Mouse (Mus musculus): Measurements from ENCODE around the gene Lce1f. TPM values are rescaled to one million over a fixed set of nuclear protein-coding genes. Genes with fewer than 3 reads are reported as not detected.
"Not testable (repeated sequence)": the region's sequence is repeated elsewhere in the genome, so short reads cannot be mapped to it uniquely, and the experiment has no call there.

Gene Lce1f
- total and polyA plus RNA-seq, 2 experiments from 2014 or later: not detected

GRCm38 (mm10) chr3:92715122-92715521, 5.0 kb downstream of the Lce1f start:
- Histone ChIP-seq H3K9ac (replicated peaks; ENCODE audit: low read depth, low read length) (no peak overlapping the region), H3K36me3 (replicated peaks; ENCODE audit: control insufficient read depth, insufficient read depth, low read length) (no peaks in the 10 kb centered on the region), H3K4me2 (ENCODE audit: low read depth, low read length) (no peak overlapping the region), H3K27ac (ENCODE audit: low read depth) (no peak overlapping the region), H3K4me1 (ENCODE audit: control insufficient read depth, insufficient read depth) (no peaks in the 10 kb centered on the region), H3K4me3 (ENCODE audit: low read depth, low read length) (no peak overlapping the region), H3K27me3 (ENCODE audit: control insufficient read depth, insufficient read depth, low read length) (no peaks in the 10 kb centered on the region), H3K9me3 (replicated peaks; ENCODE audit: control insufficient read depth, low read length) (no peaks in the 10 kb centered on the region)
- peak; percentile 26; the same call in 1 of the 2 replicates for TF ChIP-seq CTCF (IDR thresholded peaks at IDR 0.05; ENCODE audit: low read depth)
- no peak for TF ChIP-seq EP300 (IDR thresholded peaks at IDR 0.05; ENCODE audit: low read depth)
- DNase-seq (ENCODE audit: low spot score) (no peak), ATAC-seq (ENCODE audit: insufficient read depth, low read depth) (no peak)

- no peaks in the 10 kb centered on the region for H3K27me3 ChIP-seq (ENCODE audit: control insufficient read depth, insufficient read depth, low read length)
- DNase-seq (ENCODE audit: low spot score) (no peak), ATAC-seq (ENCODE audit: insufficient read depth, low read depth) (no peak)
- no peak within 1 kb of the TSS for H3K4me3 ChIP-seq (ENCODE audit: low read depth, low read length)
- H3K9ac ChIP-seq (replicated peaks; ENCODE audit: low read depth, low read length): no peak within 1 kb of the TSS
- no peaks in the 10 kb centered on the region for H3K9me3 ChIP-seq (replicated peaks; ENCODE audit: control insufficient read depth, low read length)
- H3K36me3 ChIP-seq (replicated peaks; ENCODE audit: control insufficient read depth, insufficient read depth, low read length): no peaks in the 10 kb centered on the region
- TF ChIP-seq CTCF (IDR thresholded peaks at IDR 0.05; ENCODE audit: low read depth): no peak
- no peak for TF ChIP-seq EP300 (IDR thresholded peaks at IDR 0.05; ENCODE audit: low read depth)
- 75% methylated on average over 2 of the region's 2 CpGs for WGBS
- no peaks in the 10 kb centered on the region for H3K4me1 ChIP-seq (ENCODE audit: control insufficient read depth, insufficient read depth)
- no peak within 1 kb of the TSS for H3K27ac ChIP-seq (ENCODE audit: low read depth)
- H3K4me2 ChIP-seq (ENCODE audit: low read depth, low read length): no peak within 1 kb of the TSS
These were observed 11.2 kb downstream of the Lce1f start, which contains the start of gene Lce1e for GRCm38 (mm10) chr3:92708974-92709373. Gene Lce1e (minus strand): TSS chr3:92709074.

DNA sequence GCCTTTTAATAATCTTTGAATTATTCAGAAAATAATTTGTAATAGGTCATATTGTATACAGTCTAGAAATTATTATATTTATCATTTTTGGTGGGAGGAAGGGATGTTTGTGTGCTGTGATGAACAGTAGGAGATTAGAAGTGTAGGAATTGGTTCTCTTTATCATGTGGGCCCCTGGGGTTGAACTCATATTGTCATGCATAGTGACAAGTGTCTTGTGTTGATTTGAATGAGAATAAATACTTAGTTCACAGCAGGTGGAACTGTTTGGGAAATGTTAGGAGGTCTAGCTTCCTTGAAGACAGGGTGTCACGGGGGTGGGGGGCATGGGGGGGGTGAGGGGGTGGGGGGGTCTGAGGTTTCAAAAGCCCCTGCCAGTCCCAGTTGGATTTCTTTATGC, 25.5 kb downstream of the Lce1f start:
- TF ChIP-seq EP300 (IDR thresholded peaks at IDR 0.05; ENCODE audit: low read depth) (no peak), CTCF (IDR thresholded peaks at IDR 0.05; ENCODE audit: low read depth) (no peak)
- H3K4me2 ChIP-seq (ENCODE audit: low read depth, low read length): no peak overlapping the region
- DNase-seq (ENCODE audit: low spot score): no peak
- no peaks in the 10 kb centered on the region for H3K36me3 ChIP-seq (replicated peaks; ENCODE audit: control insufficient read depth, insufficient read depth, low read length)
- no peak overlapping the region for H3K27ac ChIP-seq (ENCODE audit: low read depth)
- H3K4me1 ChIP-seq (ENCODE audit: control insufficient read depth, insufficient read depth): no peaks in the 10 kb centered on the region
- no peaks in the 10 kb centered on the region for H3K27me3 ChIP-seq (ENCODE audit: control insufficient read depth, insufficient read depth, low read length)
- no peak overlapping the region for H3K9ac ChIP-seq (replicated peaks; ENCODE audit: low read depth, low read length)
- H3K9me3 ChIP-seq (replicated peaks; ENCODE audit: control insufficient read depth, low read length): no peaks in the 10 kb centered on the region
- WGBS: 13% methylated on average over 1 of the region's 1 CpGs
- no peak overlapping the region for H3K4me3 ChIP-seq (ENCODE audit: low read depth, low read length)
- ATAC-seq (ENCODE audit: insufficient read depth, low read depth): no peak

DNA sequence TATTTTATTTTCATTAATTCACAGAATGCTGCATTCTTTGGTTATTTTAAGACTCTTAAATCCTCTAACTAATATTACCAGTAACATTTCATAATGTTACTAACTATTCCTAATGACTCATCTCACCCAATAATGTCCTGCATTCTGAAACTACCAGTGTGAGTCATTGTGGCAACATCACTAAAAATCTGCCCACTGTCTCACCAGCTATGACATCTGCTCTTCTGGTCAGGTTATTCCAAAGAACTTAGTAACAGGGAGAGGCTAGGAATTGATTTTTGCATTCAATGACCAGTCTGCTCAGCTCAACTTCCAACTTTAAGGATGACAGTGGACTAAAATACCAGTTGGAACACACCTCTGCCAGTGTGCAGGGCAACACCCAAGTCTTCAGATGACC, 28.5 kb downstream of the Lce1f start:
- H3K27ac ChIP-seq (ENCODE audit: low read depth): no peak overlapping the region
- ATAC-seq (ENCODE audit: insufficient read depth, low read depth) (no peak), DNase-seq (ENCODE audit: low spot score) (no peak)
- no peak overlapping the region for H3K4me2 ChIP-seq (ENCODE audit: low read depth, low read length)
- no peak overlapping the region for H3K9ac ChIP-seq (replicated peaks; ENCODE audit: low read depth, low read length)
- TF ChIP-seq CTCF (IDR thresholded peaks at IDR 0.05; ENCODE audit: low read depth) (no peak), EP300 (IDR thresholded peaks at IDR 0.05; ENCODE audit: low read depth) (no peak)
- no peaks in the 10 kb centered on the region for H3K9me3 ChIP-seq (replicated peaks; ENCODE audit: control insufficient read depth, low read length)
- no peak overlapping the region for H3K4me3 ChIP-seq (ENCODE audit: low read depth, low read length)
- H3K27me3 ChIP-seq (ENCODE audit: control insufficient read depth, insufficient read depth, low read length): no peaks in the 10 kb centered on the region
- no peaks in the 10 kb centered on the region for H3K36me3 ChIP-seq (replicated peaks; ENCODE audit: control insufficient read depth, insufficient read depth, low read length)
- no peaks in the 10 kb centered on the region for H3K4me1 ChIP-seq (ENCODE audit: control insufficient read depth, insufficient read depth)

DNA sequence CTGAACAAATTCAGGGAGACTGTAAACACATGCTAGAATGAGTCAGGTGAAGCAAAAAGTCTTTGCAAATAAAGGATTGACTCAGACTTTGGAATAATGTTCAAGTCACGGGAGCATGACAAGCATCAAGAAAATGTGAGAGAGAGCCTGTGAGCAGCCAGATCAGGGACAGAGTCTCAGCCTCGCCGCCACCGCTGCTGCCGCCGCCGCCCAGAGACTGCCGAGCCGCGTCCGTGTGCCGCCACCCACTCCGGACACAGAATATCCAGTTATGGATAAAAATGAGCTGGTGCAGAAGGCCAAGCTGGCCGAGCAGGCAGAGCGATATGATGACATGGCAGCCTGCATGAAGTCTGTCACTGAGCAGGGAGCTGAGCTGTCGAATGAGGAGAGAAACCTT, 31.0 kb downstream of the Lce1f start:
- not testable (repeated sequence) for H3K9ac ChIP-seq (replicated peaks; ENCODE audit: low read depth, low read length); DNase-seq (ENCODE audit: low spot score); H3K4me2 ChIP-seq (ENCODE audit: low read depth, low read length); H3K36me3 ChIP-seq (replicated peaks; ENCODE audit: control insufficient read depth, insufficient read depth, low read length); H3K4me3 ChIP-seq (ENCODE audit: low read depth, low read length); H3K9me3 ChIP-seq (replicated peaks; ENCODE audit: control insufficient read depth, low read length); H3K27me3 ChIP-seq (ENCODE audit: control insufficient read depth, insufficient read depth, low read length); H3K27ac ChIP-seq (ENCODE audit: low read depth); ATAC-seq (ENCODE audit: insufficient read depth, low read depth); H3K4me1 ChIP-seq (ENCODE audit: control insufficient read depth, insufficient read depth)
- WGBS: 55% methylated on average over 16 of the region's 16 CpGs

- TF ChIP-seq CTCF (IDR thresholded peaks at IDR 0.05; ENCODE audit: low read depth) (no peak), EP300 (IDR thresholded peaks at IDR 0.05; ENCODE audit: low read depth) (no peak)
- H3K4me2 ChIP-seq (ENCODE audit: low read depth, low read length): no peak within 1 kb of the TSS
- H3K9ac ChIP-seq (replicated peaks; ENCODE audit: low read depth, low read length): no peak within 1 kb of the TSS
- 51% methylated on average over 2 of the region's 2 CpGs for WGBS
- H3K9me3 ChIP-seq (replicated peaks; ENCODE audit: control insufficient read depth, low read length): no peaks in the 10 kb centered on the region
- no peak for DNase-seq (ENCODE audit: low spot score)
- H3K27me3 ChIP-seq (ENCODE audit: control insufficient read depth, insufficient read depth, low read length): no peaks in the 10 kb centered on the region
- no peaks in the 10 kb centered on the region for H3K36me3 ChIP-seq (replicated peaks; ENCODE audit: control insufficient read depth, insufficient read depth, low read length)
- no peak for ATAC-seq (ENCODE audit: insufficient read depth, low read depth)
- H3K4me1 ChIP-seq (ENCODE audit: control insufficient read depth, insufficient read depth): no peaks in the 10 kb centered on the region
- no peak within 1 kb of the TSS for H3K27ac ChIP-seq (ENCODE audit: low read depth)
- H3K4me3 ChIP-seq (ENCODE audit: low read depth, low read length): no peak within 1 kb of the TSS
These were observed 33.0 kb downstream of the Lce1f start, which contains the start of gene Lce1d for GRCm38 (mm10) chr3:92687110-92687509. Gene Lce1d (minus strand): TSS chr3:92687210.
